Mouse (Mus musculus) embryo, embryonic 10 days (tissue): ENCODE data around the gene Gm15217.

ENCODE experiments used
- DNase-seq: peaks from one replicate; pipeline ENCODE4 v3.0.0-alpha.2; 2015; ENCODE audit warnings: low spot score

Gene Gm15217

DNA sequence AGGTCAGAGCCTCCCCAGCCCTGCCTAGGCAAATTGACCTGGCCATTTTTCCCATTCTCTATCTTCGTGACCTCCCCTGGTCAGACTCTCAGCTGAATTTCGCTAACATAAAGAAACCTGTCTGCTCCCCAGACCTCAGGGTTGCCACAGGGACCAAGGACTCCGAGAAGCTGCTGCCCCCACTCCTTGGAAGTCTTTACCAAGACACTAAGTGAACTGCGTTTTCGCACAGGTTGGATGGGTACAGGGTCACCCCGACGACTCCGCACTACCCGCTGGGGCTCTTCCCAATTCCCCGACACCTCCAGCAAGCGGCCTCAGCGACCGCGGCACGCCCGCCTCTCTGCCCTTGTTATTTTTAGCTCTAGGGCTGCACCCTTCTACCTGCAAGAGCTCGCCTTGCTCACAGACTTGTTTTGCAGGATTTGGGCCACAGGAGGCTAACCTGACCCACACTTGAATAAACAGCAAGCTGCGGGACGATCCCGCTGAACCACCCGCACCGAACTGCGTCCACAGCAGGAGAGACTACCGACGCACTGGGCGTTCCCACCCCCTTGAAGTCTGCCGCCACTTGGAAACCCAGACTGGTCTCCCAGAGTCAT, 19.0 kb downstream of the Gm15217 start:
- DNase-seq = peak; percentile 41

DNA sequence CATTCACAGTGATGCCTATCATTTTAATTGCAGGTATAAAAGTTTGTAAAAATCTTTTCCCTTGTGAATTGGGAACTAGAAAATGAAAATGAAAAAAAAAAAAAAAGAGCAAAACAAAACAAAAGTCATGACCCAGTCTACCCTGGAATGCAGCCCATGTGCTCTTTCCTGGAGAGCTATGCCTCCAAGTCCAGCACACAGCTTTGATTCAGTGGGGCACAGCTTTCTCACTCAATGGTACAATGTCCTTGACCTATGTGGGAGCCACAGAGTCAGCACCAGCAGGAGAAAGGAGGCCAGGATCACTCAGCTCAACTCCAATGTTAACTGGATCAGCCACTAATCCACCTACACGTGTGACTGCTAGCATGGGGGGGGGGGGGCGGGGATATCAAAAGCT, 20.7 kb downstream of the Gm15217 start:
- DNase-seq = no peak

DNA sequence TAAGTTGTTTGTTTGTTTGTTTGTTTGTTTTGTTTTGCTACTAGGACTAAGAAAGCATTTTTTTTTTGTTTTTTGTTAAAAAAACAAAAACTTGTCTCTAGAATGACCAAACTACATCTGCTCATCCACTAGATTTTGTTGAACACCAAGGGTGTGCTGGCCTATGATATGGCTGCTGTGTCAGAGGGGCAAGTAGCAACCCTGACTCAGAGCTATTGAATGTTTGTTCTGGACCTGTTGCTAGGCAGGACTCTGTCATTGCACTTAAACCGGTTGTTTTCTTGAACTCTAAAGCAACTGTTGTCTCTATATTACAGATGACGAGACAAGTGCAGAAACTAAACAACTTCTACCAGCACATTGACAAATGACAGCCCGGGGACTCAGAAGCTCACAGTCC, 29.1 kb downstream of the Gm15217 start:
- DNase-seq = no peak

DNA sequence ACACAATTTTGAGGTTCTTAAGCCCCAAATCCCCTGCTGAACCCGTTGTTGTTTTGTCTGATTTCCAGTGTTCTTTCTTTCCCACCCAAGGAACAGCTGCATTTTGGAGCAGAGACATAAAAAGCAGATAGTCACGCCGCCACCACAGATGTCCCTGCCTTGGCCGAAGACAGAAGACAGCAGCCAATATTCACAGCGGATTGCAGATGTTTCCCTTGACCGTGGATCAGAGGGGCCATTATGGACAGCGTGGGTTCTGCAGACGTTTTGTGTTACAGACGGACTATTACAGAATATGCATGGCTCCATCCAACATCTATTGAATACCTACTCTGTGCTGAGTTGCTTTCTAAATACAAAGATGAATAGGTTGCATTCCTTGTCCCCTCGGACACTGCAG, 29.8 kb downstream of the Gm15217 start:
- DNase-seq = no peak

DNA sequence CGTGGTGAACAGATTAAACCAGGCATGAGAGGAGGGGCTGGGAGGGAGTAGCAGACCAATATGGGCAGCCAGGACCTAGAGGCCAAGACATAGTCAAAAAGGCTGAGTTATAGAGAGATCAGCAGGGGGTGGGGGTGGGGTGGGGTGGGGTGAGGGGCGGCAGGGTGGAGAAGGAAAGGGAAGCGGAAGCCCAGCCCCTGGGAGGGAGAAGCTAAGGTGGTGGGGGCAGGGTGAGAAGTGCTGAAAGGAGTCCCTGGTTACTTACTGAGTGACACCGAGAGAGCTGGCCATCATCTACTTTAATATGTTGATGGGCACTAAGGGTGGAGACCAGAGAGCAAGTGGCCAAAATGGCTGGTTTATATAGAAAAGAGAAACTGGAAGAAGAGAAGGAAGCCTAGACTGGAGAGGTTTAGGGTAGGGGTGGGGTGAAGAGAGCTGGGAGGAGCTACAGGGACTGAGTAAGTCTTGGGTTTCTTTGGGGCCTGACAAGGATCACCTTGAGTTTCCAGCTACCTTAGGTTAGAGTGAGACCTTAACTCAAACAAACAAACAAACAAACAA, 31.4 kb downstream of the Gm15217 start:
- DNase-seq = no peak

DNA sequence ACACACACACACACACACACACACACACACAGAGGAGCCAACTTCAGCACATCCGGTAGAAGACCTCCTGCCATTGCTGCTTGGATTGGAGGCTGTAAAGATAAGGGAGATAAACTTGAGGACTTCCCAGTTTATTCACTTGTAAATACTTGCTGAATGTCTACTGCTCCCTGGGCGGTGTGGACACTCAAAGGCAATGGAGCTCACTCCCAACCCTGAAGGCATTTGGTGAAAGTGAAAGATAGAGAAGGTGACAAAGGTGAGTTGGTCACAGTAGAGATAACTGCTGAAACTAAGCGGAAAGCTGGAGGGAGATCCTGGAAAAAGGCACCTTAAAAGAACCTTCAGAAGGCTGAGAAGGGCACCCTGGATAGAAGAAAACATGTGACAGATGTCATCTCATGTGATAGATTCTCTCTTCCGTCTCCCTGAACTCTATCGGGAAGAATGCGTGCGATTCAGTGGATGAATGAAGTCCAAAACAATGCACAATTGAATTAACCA, 33.3 kb downstream of the Gm15217 start:
- DNase-seq = no peak

DNA sequence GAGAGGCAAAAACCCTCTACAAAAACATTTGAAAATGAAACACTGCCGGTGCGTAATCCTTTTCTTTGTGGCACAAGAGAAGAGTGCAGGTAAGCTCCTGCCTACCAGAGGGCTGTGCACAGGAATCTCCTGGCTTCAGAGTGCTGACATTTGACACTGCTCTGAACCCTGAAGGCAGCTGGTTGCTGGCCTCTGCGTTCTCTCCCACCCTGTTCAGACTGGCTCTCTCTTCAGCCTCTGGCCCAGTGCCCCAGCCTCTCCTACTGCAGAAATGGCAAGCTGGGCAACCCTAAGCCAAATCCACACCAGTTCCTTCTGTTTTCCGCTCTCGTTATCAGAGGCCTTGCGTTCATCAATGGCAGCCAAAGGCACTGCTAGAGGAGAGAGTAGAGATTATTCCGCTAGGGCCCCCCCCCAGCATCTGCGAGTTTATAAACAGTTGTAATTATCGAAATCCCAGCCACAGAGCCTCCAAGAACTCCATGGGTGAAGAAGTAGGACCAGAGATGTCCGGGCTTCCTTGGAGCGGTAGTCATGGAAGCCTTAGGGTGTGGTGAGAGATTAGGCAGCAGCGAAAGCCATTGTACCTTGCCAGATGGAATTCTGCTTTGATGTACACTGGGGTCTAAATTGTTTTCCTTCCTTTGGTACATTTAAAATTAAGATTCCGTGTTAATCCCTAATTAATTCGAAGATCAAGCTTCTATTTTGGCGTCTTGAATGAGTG, 39.3 kb downstream of the Gm15217 start:
- peak; percentile 64 for DNase-seq

DNA sequence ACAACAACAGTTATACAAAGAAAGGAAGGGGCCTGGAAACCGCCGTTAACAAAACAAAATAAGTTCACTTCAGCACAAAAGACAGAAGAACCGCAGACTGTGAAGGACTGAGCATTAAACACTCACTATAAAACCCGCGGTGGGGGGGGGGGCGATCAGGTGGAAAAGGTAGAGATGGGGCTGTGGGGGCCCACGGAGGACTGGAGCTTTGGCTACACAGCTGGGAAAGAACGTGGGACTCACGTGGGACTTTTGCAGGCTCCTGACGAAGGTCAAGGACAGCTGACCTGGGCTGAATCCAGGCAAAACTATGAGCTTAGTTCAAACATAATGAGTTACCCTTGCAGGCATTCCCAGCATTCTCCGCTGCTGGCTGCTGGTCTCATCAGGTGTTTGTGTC, 40.1 kb downstream of the Gm15217 start:
- peak; percentile 39 for DNase-seq

DNA sequence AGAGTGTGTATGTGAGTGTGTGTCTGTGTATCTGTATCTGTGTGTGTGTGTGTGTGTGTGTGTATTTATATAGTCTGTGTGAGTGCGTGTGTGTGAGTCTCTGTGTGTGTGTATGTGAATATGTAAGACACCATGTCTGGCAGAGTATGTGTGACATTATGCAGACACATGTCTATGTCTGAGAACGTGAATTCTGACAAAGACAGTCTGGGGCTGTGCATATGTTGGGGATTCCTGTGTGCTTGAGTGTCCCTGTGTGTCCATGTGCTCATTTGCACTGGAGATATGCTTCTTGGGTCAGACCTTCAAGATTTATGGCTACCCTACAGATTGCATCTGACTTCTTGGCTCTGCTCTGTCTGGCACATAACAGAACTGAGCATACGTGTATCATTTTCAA, 42.6 kb downstream of the Gm15217 start:
- no peak for DNase-seq

DNA sequence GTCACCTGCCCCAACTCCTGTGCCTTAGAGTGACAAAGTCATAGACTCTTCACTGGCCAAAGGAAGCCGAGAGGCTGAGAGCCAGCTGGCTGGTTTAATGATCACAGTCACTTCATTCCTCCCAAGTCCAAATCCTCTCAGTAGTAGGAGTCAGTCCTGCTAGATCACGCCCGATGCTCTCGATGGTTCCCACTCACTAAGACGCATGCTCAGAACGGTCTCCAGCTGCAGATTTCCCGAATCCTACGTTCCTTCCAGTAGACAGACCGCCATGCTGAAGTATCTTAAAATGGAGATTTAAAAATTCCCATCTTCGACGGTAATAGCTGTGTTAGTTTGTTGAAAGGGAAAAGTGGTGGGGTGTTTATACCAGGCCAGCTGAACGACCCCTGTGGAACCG, 48.0 kb downstream of the Gm15217 start:
- no peak for DNase-seq

DNA sequence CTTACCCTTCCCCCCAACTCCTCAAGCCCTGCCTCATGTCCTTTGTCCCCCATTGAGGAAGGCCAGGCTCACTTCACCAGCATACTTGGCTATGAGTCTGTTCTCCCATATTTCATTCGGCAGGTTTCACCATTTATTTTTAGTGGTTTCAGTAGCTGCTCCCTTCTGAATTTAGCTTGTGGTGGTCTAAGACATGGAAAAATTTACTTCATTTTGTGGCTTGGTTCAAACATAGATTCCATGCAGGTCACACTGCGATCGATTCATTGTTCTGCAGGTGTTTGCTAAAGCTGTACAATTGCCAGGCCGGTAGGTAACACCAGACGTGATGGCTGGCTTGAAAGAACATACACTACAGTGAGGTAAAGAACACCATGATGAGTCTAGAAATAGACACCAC, 51.0 kb downstream of the Gm15217 start:
- DNase-seq = no peak
